Mouse (Mus musculus): ENCODE results near the gene Clcn7. TPM values are rescaled to one million over a fixed set of nuclear protein-coding genes. Genes with fewer than 3 reads are reported as not detected.
"Not testable (repeated sequence)": the region's sequence is repeated elsewhere in the genome, so short reads cannot be mapped to it uniquely, and the experiment has no call there.

Gene Clcn7
- total RNA-seq (2022), result 10 to 100 TPM; 25.7 to 28.2 (median 27.1) TPM

GRCm38 (mm10) chr17:25133275-25133698 is at the start of gene Clcn7:
Gene Clcn7 (plus strand): TSS chr17:25133391.
- DNase-seq (ENCODE audit: low spot score), result peak; percentile 96

GRCm38 (mm10) chr17:25083444-25083931 is 49.7 kb upstream of the Clcn7 start, which contains the start of gene Tmem204:
Gene Tmem204 (minus strand): TSS chr17:25083591.
- DNase-seq (ENCODE audit: low spot score), result peak; percentile 91

- no peak for DNase-seq (ENCODE audit: low spot score)
Measured at GRCm38 (mm10) chr17:25084835-25085385, 48.3 kb upstream of the Clcn7 start.

GRCm38 (mm10) chr17:25086724-25087123 is 46.5 kb upstream of the Clcn7 start:
- DNase-seq (ENCODE audit: low spot score), result no peak

- DNase-seq (ENCODE audit: low spot score), result no peak
Measured at GRCm38 (mm10) chr17:25089158-25089557, 44.0 kb upstream of the Clcn7 start.

- no peak for DNase-seq (ENCODE audit: low spot score)
Measured at GRCm38 (mm10) chr17:25090450-25090849, 42.7 kb upstream of the Clcn7 start.

GRCm38 (mm10) chr17:25096221-25096620 is 37.0 kb upstream of the Clcn7 start:
- DNase-seq (ENCODE audit: low spot score), result no peak

GRCm38 (mm10) chr17:25100052-25100451 is 33.1 kb upstream of the Clcn7 start:
- no peak for DNase-seq (ENCODE audit: low spot score)

GRCm38 (mm10) chr17:25101338-25101737 is 31.9 kb upstream of the Clcn7 start:
- no peak for DNase-seq (ENCODE audit: low spot score)

GRCm38 (mm10) chr17:25107786-25108185 is 25.4 kb upstream of the Clcn7 start:
- no peak for DNase-seq (ENCODE audit: low spot score)

GRCm38 (mm10) chr17:25109578-25109977 is 23.6 kb upstream of the Clcn7 start:
- DNase-seq (ENCODE audit: low spot score), result peak; percentile 40

- no peak for DNase-seq (ENCODE audit: low spot score)
Measured at GRCm38 (mm10) chr17:25110590-25110989, 22.6 kb upstream of the Clcn7 start.

- no peak for DNase-seq (ENCODE audit: low spot score)
Measured at GRCm38 (mm10) chr17:25111220-25111619, 22.0 kb upstream of the Clcn7 start.

GRCm38 (mm10) chr17:25111739-25112422 is 21.3 kb upstream of the Clcn7 start:
- DNase-seq (ENCODE audit: low spot score), result peak; percentile 37

- DNase-seq (ENCODE audit: low spot score), result no peak
Measured at GRCm38 (mm10) chr17:25112423-25112810, 20.8 kb upstream of the Clcn7 start.

GRCm38 (mm10) chr17:25114908-25115645 is 18.1 kb upstream of the Clcn7 start:
- DNase-seq (ENCODE audit: low spot score), result no peak

GRCm38 (mm10) chr17:25115664-25116432 is 17.3 kb upstream of the Clcn7 start, which contains the start of gene Telo2:
Gene Telo2 (minus strand): TSS chr17:25115967.
- DNase-seq (ENCODE audit: low spot score), result peak; percentile 95

- no peak for DNase-seq (ENCODE audit: low spot score)
Measured at GRCm38 (mm10) chr17:25117263-25117662, 15.9 kb upstream of the Clcn7 start.

GRCm38 (mm10) chr17:25120406-25120805 is 12.8 kb upstream of the Clcn7 start, which contains the start of gene Ptx4:
Gene Ptx4 (plus strand): TSS chr17:25120760.
- no peak for DNase-seq (ENCODE audit: low spot score)

GRCm38 (mm10) chr17:25123979-25124378 is 9.2 kb upstream of the Clcn7 start:
- no peak for DNase-seq (ENCODE audit: low spot score)

- not testable (repeated sequence) for DNase-seq (ENCODE audit: low spot score)
Measured at GRCm38 (mm10) chr17:25125442-25126060, 7.6 kb upstream of the Clcn7 start.

All from heart, adult 8-10 months (tissue).